In the genomic region with DNA sequence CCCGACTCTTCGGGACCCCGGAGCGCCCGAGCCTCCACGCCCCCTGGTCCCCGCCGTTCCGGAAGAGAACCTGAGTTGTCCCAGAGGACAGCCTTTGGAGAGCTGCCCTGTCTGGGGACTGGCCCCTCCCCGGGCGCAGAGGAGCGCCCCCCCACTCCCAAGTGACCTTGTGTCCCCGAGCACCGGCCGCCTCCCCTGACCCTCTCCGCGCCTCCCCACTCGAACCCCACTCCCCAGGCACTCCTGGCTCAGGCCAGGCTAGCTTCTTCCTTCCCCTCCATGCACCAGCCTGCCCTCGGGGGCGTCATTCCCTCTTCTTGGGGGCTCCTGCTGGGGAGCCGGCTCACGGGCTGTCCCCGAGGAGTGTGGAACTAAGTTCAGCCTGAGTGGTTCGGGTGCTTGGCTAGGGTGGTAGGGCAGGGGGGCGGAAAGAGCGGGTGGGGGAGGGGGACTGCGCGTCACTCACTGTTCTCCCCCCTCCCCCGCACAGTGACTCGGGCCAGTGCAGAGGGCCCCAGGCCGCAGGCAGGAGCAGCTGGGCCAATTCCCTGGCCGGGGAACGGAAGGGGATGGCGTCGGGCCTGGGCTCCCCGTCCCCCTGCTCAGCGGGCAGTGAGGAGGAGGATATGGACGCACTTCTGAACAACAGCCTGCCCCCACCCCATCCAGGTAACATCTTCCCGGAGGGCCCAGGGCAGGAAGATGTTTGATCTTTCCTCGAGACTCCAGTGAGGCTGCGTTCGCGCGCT, we compare ENCODE assay signal across 8 mouse cellular contexts. TPM values are rescaled to one million over a fixed set of nuclear protein-coding genes. Genes with fewer than 3 reads are reported as not detected.
DNase-seq lines count a peak whose midpoint lies in the region; ATAC-seq and TF ChIP-seq lines count a peak whose summit lies in the region.

No protein-coding gene starts in this region.

- H3K36me3 ChIP-seq in intestine, embryonic 16.5 days (ENCODE audit: control insufficient read depth, insufficient read depth, low read length), result peaks cover 2% of the 10 kb centered on the region; the same call in 1 of the 2 replicates
- peaks cover 39% of the 10 kb centered on the region for H3K36me3 ChIP-seq in liver, embryonic 13.5 days
- no peaks in the 10 kb centered on the region; the same call in 1 of the 2 replicates for H3K36me3 ChIP-seq in testis, adult 2 months (ENCODE audit: control insufficient read depth, insufficient read depth, low read length)

- TF ChIP-seq CTCF in testis, adult 2 months (IDR thresholded peaks at IDR 0.05; ENCODE audit: control insufficient read depth, insufficient read depth, insufficient replicate concordance, low read depth, low read length), result no peak

- peaks cover 29% of the 10 kb centered on the region for H3K4me1 ChIP-seq in intestine, embryonic 16.5 days (ENCODE audit: control insufficient read depth, insufficient read depth, low read length)
- peaks cover 57% of the 10 kb centered on the region for H3K4me1 ChIP-seq in liver, embryonic 13.5 days (replicated peaks)
- H3K4me1 ChIP-seq in testis, adult 2 months (ENCODE audit: control insufficient read depth, insufficient read depth, low read length), result peaks cover 23% of the 10 kb centered on the region

- peak overlapping the region; percentile 97 for H3K27ac ChIP-seq in intestine, embryonic 16.5 days (ENCODE audit: low read length)
- H3K27ac ChIP-seq in liver, embryonic 13.5 days, result peak overlapping the region; percentile 95
- peak overlapping the region; percentile 72 for H3K27ac ChIP-seq in testis, adult 2 months (ENCODE audit: control insufficient read depth, insufficient read depth, low read depth, low read length)

- H3K4me2 ChIP-seq in intestine, embryonic 16.5 days (ENCODE audit: low read depth, low read length), result peak overlapping the region; percentile 94
- H3K4me2 ChIP-seq in liver, embryonic 13.5 days, result peak overlapping the region; percentile 98

- WGBS in intestine, embryonic 16.5 days, result under 1% methylated on average over 41 of the region's 44 CpGs
- under 1% methylated on average over 36 of the region's 44 CpGs for WGBS in liver, embryonic 13.5 days (ENCODE audit: insufficient replicate concordance)

- no peak for TF ChIP-seq POLR2A in testis, adult 2 months (IDR thresholded peaks at IDR 0.05; ENCODE audit: control insufficient read depth, low read depth, low read length)

- no peaks in the 10 kb centered on the region for H3K27me3 ChIP-seq in intestine, embryonic 16.5 days (replicated peaks; ENCODE audit: control insufficient read depth, insufficient read depth, low read length)
- H3K27me3 ChIP-seq in liver, embryonic 13.5 days, result no peaks in the 10 kb centered on the region
- H3K27me3 ChIP-seq in testis, adult 2 months (ENCODE audit: control insufficient read depth, insufficient read depth, low read length), result no peaks in the 10 kb centered on the region

- peak; percentile 25 for ATAC-seq in granulocyte monocyte progenitor cell, adult 5-6 weeks (replicated peaks; ENCODE audit: poor library complexity, severe bottlenecking)
- ATAC-seq in intestine, embryonic 16.5 days, result peak; percentile 61
- ATAC-seq in liver, embryonic 13.5 days (ENCODE audit: low read depth), result peak; percentile 47

- H3K9ac ChIP-seq in intestine, embryonic 16.5 days (ENCODE audit: low read depth, low read length), result peak overlapping the region; percentile 96
- H3K9ac ChIP-seq in liver, embryonic 13.5 days, result peak overlapping the region; percentile 97

- no peaks in the 10 kb centered on the region for H3K9me3 ChIP-seq in intestine, embryonic 16.5 days (ENCODE audit: control insufficient read depth, low read length)
- H3K9me3 ChIP-seq in liver, embryonic 13.5 days (replicated peaks), result no peaks in the 10 kb centered on the region

- H3K4me3 ChIP-seq in intestine, embryonic 16.5 days (ENCODE audit: low read length), result peak overlapping the region; percentile 98
- H3K4me3 ChIP-seq in liver, embryonic 13.5 days (replicated peaks), result peak overlapping the region; percentile 95
- H3K4me3 ChIP-seq in testis, adult 2 months (ENCODE audit: control insufficient read depth, low read depth, low read length), result peak overlapping the region; percentile 95

- peak; percentile 54 for DNase-seq in ovary, adult 18-20 months (ENCODE audit: low spot score)
- DNase-seq in ovary, postnatal 14 days (ENCODE audit: low spot score), result no peak
- peak; percentile 73 to 82 for DNase-seq in cerebellum, postnatal 14 days
- no peak for DNase-seq in liver, embryonic 13.5 days
- DNase-seq in natural killer cell, adult 2 months (ENCODE audit: low spot score in 2 of 2), result peak; percentile 28 to 48

RNA-seq across cellular contexts. Expression of a gene that starts 1.0 kb away (rescaled TPM):
- total RNA-seq in granulocyte monocyte progenitor cell, adult 5-6 weeks (2014; fragmentation: Nextera tagmentation), result 136 and 161 TPM in 2 replicates
- total RNA-seq in granulocyte monocyte progenitor cell, adult 5-6 weeks (2017), result 246 and 373 TPM in 2 replicates
- 41.3 and 44.8 TPM in 2 replicates for polyA plus RNA-seq in intestine, embryonic 16.5 days (2015; fragmentation: Nextera tagmentation; extraction: Ambion mirVana)
- 29.2 and 30.0 TPM in 2 replicates for polyA plus RNA-seq in liver, embryonic 13.5 days (2015; fragmentation: Nextera tagmentation; extraction: Ambion mirVana)
- 42.5 and 43.0 TPM in 2 replicates for polyA plus RNA-seq in testis, adult 2 months (2012; rRNA removed)

RNA-seq across cellular contexts. Expression of a gene that starts 29.1 kb away (rescaled TPM):
- total RNA-seq in granulocyte monocyte progenitor cell, adult 5-6 weeks (2014; fragmentation: Nextera tagmentation), result 8.7 and 13.4 TPM in 2 replicates
- 2.7 and 5.2 TPM in 2 replicates for total RNA-seq in granulocyte monocyte progenitor cell, adult 5-6 weeks (2017)
- 9.4 and 9.7 TPM in 2 replicates for polyA plus RNA-seq in intestine, embryonic 16.5 days (2015; fragmentation: Nextera tagmentation; extraction: Ambion mirVana)
- 1.6 and 2.1 TPM in 2 replicates for polyA plus RNA-seq in liver, embryonic 13.5 days (2015; fragmentation: Nextera tagmentation; extraction: Ambion mirVana)
- 0.31 and 0.32 TPM in 2 replicates for polyA plus RNA-seq in testis, adult 2 months (2012; rRNA removed)

RNA-seq across cellular contexts. Expression of a gene that starts 34.9 kb away (rescaled TPM):
- 65.6 and 82.8 TPM in 2 replicates for total RNA-seq in granulocyte monocyte progenitor cell, adult 5-6 weeks (2014; fragmentation: Nextera tagmentation)
- 79.2 and 82.4 TPM in 2 replicates for total RNA-seq in granulocyte monocyte progenitor cell, adult 5-6 weeks (2017)
- polyA plus RNA-seq in intestine, embryonic 16.5 days (2015; fragmentation: Nextera tagmentation; extraction: Ambion mirVana), result 59.5 and 66.8 TPM in 2 replicates
- 60.6 and 65.5 TPM in 2 replicates for polyA plus RNA-seq in liver, embryonic 13.5 days (2015; fragmentation: Nextera tagmentation; extraction: Ambion mirVana)
- polyA plus RNA-seq in testis, adult 2 months (2012; rRNA removed), result 24.5 and 26.2 TPM in 2 replicates

RNA-seq across cellular contexts. Expression of a gene that starts 47.3 kb away (rescaled TPM):
- total RNA-seq in granulocyte monocyte progenitor cell, adult 5-6 weeks (2014; fragmentation: Nextera tagmentation), result 10.6 and 17.5 TPM in 2 replicates
- 1.3 and 3.9 TPM in 2 replicates for total RNA-seq in granulocyte monocyte progenitor cell, adult 5-6 weeks (2017)
- polyA plus RNA-seq in intestine, embryonic 16.5 days (2015; fragmentation: Nextera tagmentation; extraction: Ambion mirVana), result 9.8 and 10.6 TPM in 2 replicates
- polyA plus RNA-seq in liver, embryonic 13.5 days (2015; fragmentation: Nextera tagmentation; extraction: Ambion mirVana), result 1.6 and 2.2 TPM in 2 replicates
- 1,698 and 1,947 TPM in 2 replicates for polyA plus RNA-seq in testis, adult 2 months (2012; rRNA removed)

RNA-seq across cellular contexts. Expression of a gene that starts 48.3 kb away (rescaled TPM):
- total RNA-seq in granulocyte monocyte progenitor cell, adult 5-6 weeks (2014; fragmentation: Nextera tagmentation), result 26.4 and 37.4 TPM in 2 replicates
- 11.8 and 14.0 TPM in 2 replicates for total RNA-seq in granulocyte monocyte progenitor cell, adult 5-6 weeks (2017)
- 4.5 and 5.3 TPM in 2 replicates for polyA plus RNA-seq in intestine, embryonic 16.5 days (2015; fragmentation: Nextera tagmentation; extraction: Ambion mirVana)
- 3.7 and 3.9 TPM in 2 replicates for polyA plus RNA-seq in liver, embryonic 13.5 days (2015; fragmentation: Nextera tagmentation; extraction: Ambion mirVana)
- 60.9 and 62.9 TPM in 2 replicates for polyA plus RNA-seq in testis, adult 2 months (2012; rRNA removed)

Comparison
In these comparisons a context has a peak if more than half of its experiments do, and no peak if none do; other contexts are left out.
1. DNase-seq: peak in ovary, adult 18-20 months (single experiment), cerebellum, postnatal 14 days (2 of 2) and natural killer cell, adult 2 months (2 of 2); none in ovary, postnatal 14 days (single experiment) and liver, embryonic 13.5 days (single experiment).
2. Peak in every context shown above with its lines, with median percentiles within 50 percentile points of each other: ATAC-seq, H3K27ac ChIP-seq and H3K4me3 ChIP-seq.